Mouse (Mus musculus) kidney, postnatal 4 days (tissue): Measurements from ENCODE around the gene Nckap5l.
A peak's percentile ranks its signal among the peaks of the same experiment; 100 is the strongest.
"Not testable (repeated sequence)": the region's sequence is repeated elsewhere in the genome, so short reads cannot be mapped to it uniquely, and the experiment has no call there.

Experiments used
- DNase-seq, 2 experiments: peaks; one replicate each; pipeline ENCODE4 v3.0.0; 2021; ENCODE audit warnings: mixed read lengths in 2 of 2

Nckap5l gene

GRCm38 (mm10) chr15:99469067-99469466 is 11.5 kb upstream of the Nckap5l start:
- peak; percentile 85 to 90 for DNase-seq

DNA sequence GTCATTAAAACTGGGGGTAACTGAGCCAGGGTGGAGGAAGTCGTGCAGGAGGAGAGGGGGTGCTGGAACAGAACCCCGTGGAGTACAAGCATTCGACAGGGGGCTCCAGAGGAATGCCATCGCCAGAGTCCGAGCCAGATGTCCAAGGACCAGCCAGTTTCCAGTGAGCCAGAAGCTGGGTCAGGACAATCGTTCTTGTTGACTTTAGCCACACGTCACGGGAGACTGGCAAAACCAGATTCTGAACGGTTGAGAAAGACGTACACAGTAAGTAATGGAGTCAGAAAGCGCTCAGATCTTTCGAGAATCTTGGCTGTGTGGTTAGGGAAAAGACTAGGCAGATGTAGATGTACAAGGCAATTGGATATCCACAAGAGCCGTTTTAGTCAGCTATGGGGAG is 5.6 kb upstream of the Nckap5l start:
- no peak for DNase-seq

DNA sequence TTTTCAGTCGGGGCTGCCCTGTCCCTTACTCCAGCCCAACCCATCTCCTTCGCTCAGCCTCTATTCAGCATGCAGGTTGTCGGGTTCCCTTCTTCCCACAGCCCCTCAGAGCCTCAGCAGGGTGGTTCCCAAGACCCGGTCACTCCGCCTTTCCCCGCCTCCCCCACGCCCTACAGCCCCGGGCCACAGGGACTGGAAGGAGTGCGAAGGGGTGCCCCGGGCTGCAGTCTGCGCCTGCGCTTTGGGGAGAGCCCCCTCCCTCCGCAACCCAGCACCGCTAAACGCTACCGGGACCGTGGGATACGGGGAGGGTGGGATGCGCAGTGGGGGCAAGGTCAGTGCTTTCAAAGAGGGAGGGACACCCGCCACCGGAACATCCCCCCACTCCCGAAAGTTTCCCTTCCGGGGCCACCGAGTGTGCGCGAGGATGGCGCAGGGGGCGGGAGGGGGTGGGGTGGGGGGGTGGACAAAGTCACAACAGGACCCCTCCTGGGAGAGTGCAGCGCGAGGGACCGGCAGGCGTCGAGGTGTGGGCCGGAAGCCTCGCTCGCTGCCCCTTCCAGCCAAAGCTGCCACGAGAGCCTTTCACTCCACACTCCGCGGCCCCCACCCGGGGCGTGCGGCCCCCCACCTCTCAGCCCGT is 464 bp downstream of the Nckap5l start:
- peak; percentile 80 to 85 for DNase-seq

GRCm38 (mm10) chr15:99456338-99456962 is 1.1 kb downstream of the Nckap5l start:
- peak; percentile 39 to 51 for DNase-seq

DNA sequence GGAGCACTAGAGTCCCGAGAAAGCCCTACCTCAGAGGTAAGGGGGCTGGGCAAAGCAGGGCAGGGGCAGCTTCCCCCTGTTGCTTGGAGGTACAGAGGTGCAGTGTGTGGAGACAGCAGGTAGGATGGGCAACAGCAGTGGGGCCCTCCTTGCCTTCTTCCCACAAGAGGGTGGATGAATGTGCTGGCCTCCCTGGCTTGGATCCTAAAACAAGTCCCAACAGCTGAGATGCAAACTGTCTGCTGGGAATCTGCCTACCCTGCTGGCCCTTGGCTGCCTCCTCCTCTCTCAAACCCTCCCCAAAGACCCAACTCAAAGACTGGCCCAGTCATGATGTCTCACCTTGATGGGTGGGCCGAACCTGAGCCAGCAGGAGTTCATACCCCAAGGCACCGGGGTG is 2.1 kb downstream of the Nckap5l start:
- DNase-seq = no peak

DNA sequence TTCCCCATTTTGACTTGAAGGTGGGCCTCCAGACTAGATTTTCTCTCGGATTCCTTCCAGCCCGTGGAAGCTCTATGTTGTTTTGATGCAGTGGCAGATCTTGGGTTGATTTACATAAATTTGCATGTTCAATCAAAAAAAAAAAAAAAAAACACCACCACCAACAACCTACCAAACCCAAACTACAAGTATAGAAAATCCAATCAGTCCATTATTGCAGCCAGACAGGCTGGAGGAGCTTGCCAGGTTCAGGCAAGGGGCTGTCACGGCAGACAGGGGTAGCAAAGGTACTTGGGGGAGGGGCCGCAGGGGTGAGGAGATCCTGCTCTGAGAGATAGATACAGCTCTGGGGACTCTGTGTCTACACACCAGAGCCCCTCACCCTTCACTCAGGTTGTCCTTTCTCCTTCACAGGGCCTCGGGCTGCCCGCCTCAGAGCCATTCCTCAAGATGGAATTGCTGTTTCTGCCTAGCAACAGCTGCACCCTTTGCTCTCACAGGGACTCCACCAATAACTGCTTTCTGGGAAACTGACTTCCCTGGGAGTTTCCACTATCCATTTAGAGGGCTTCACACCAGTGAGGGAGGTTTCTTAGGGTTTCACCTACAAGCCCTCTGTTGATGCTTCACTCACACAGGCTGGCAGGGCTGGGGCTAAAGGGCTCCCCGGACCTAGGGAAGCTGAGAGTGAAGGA is 2.8 kb downstream of the Nckap5l start:
- DNase-seq = no peak

DNA sequence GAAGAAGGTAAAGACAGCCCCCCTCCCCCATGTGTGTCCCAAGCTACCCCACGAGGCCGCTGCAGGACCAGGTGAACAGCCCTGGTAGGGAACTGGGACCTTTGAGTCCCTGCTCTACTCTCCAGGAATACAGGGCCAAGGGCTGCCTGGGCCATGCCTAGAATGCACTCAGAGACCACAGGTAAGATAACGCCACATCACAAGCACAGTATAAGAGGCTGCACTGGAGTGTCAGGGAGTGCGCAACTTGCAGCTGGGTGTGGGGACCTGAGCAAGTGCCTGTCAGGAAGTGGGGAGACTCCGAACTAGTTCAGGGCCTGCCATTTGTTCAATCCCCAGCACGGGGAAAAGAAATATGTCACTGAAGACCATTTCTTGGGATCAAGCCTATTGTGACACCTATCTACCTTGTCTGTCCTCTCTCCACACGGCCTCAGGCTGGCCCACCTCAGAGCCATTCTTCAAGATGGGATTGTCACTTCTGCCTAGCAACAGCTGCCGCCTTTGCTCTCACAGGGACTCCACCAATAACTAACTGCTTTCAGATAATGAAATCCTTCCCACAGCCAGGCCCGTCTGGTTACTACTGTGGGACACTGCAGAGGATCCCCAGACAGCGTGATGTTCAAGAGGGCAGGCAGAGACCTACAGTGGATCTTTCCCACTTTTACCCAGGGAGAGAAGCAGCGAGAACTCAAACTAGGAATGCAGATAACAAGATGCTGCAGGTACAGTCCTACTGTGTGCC is 4.2 kb downstream of the Nckap5l start:
- DNase-seq = no peak

DNA sequence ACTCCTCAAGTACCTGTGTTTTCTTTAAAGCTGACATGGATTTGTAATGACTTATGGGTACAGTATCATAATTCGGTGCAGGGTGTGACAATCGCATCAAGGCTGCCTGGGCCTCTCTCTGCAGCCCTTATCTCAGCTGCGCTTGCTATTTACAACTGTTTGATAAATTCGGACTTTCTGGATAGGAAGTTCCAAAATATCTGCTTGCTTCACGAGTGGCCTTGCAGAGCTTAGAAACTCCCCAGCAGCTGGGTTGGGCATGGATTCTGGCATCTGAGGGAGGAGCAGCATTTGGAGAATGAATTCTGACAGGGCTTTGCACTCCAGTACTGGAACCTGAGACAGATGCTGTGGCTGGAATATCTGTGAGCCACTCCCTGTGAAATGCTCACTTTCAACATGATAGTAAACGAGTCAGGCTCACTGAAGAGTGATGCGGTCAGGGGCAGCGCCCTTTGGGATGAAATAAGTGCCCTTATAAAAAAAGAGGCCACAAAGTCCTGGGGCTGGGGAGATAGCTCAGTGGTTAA is 7.7 kb downstream of the Nckap5l start:
- DNase-seq = no peak

DNA sequence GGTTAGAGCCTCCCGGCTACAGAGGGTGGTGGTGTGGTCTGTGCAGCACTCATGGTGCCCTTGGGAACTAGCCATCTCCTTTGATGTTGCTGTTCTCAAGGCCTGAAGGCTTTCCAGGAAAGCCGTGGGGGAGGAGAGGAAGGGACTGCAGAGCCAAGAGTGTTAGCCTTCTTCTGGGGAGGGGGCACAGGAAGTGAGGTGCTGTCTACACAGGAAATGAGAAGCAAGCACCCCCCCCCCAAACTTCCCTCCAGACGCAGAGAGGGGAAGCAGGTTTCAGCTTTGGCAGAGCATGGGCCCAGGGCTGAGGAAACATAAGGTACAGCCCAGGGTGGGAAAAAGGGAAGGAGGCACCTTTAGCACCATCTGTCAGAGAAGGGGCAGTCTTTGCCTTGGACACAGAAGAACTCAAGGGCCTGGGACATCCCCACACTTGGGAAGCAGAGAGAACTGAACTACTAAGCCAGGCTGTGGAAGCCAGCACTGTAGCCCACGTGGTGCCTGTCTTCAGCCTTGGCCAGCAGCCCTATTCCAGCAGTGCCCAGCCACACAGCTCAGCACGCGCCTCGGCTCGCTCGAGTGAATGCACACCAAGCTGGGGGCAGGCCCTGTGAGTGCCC is 8.3 kb downstream of the Nckap5l start:
- DNase-seq = peak; percentile 55 to 67

DNA sequence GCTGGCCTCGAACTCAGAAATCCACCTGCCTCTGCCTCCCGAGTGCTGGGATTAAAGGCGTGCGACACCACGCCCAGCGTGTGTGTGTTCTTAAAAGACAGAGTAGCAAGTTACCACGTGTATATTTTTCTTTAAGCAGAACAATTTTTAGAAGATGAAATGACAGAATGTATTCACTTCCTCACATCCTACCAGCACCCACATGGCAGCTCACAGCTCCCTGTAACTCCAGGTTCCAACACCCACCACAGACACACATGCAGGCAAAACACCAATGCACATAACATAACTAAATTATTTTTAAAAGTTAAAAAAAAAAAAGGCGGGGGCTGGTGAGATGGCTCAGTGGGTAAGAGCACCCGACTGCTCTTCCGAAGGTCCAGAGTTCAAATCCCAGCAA is 11.4 kb downstream of the Nckap5l start:
- not testable (repeated sequence) for DNase-seq

DNA sequence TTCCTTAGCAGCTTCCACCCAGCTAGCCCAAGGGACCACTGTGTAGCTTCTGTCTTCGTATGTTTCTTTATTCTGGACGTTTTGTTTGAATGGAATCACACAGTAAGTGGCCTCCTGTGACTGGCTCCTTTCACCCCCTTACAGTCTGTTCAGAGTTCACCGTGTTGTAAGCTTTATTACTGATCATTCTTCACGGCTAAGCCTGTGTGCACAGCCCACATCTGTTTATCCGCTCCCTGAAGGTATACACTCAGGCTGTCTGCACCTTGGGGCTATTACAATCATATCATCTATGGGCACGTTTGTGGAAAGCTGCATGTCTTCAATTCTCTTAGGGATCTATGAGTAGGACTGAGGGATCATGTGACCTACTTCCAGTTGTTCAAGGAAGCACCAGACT is 12.0 kb downstream of the Nckap5l start:
- DNase-seq = no peak

DNA sequence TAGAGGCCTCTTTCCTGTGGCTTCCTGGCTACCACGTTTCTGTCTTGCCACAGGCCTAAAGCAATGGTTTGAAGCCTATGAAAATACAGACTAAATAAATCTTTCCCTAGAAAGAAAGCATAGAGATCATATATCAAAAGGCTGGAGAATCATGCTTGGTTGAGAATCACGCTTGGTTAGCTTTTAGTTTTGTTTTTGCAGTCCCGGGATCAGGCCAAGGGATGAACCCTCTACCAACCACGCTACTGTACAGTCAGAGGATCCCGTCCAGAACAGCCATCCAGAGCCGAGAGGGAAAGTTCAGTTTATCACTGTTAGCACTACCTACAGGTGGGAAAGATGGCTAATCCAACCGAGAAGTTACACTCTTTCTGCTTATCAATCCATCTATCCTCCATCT is 15.2 kb downstream of the Nckap5l start:
- peak in 1 of 2 experiments; percentile 14 for DNase-seq

GRCm38 (mm10) chr15:99440816-99441457 is 16.6 kb downstream of the Nckap5l start:
- no peak for DNase-seq

DNA sequence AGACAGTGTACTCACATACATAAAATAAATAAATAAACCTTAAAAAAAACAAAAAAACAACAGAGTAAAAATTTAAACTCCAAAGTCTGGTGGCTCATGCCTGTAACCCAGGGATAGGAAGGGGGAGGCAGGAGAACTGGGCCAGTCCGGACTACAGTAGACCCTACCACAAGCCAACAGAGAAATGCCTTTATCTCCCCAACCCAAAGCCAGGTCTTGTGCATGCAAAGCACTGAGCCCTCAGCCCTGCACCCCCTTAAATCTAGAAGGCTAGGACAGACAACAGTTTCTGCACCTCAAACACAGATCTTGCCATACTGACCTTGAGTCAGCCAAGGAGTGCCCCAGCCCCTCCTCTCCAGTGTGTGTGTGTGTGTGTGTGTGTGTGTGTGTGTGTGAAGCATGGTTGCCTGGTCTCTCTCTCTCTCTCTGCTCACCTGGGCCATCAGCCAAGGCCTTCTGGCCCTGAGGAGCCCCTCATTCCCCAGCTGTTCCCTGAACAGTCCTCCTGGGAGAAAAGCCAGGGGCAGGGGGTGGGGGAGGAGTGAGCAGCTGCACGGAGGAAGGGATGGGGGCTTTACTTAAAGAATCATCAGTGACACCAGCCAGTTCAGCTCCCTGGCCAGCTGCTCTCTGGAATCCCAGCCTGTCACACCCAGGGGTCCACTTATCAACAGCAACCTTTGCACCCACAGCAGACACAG is 17.3 kb downstream of the Nckap5l start:
- peak; percentile 78 to 85 for DNase-seq

GRCm38 (mm10) chr15:99438966-99439698 is 18.4 kb downstream of the Nckap5l start:
- peak in 1 of 2 experiments; percentile 11 for DNase-seq

GRCm38 (mm10) chr15:99433913-99434312 is 23.6 kb downstream of the Nckap5l start:
- DNase-seq = peak in 1 of 2 experiments; percentile 22

DNA sequence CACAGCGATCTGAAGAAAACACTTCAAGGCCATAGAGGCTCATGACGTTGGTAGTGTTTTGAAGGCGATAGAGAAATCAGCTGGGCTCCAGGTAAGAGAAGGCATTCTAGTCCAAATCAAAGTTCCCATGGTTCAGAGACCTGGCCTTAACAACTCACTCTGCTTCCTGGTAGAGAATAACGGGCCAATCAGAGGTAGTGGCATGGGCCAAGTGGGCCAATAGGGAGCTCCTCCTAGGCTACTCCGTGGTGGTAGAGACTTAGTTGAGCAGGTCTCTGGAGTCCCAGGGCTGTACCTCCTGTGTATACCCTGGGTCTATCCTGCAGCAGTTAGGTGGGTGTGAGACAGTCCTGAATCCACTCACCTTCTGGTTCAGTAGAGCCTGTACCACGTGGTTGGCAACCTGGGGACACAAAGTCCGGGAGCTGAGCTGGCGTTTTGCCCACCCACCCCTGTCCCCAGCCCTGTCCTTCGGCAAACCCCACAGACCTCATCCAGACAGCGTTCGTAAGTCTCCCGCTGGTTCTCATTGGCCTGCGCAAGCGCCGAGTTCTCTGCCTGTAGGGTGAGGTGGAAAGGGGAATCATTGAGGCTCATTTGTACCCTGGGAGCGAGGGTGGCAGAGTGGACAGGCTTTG is 24.3 kb downstream of the Nckap5l start:
- peak in 1 of 2 experiments; percentile 30 for DNase-seq

DNA sequence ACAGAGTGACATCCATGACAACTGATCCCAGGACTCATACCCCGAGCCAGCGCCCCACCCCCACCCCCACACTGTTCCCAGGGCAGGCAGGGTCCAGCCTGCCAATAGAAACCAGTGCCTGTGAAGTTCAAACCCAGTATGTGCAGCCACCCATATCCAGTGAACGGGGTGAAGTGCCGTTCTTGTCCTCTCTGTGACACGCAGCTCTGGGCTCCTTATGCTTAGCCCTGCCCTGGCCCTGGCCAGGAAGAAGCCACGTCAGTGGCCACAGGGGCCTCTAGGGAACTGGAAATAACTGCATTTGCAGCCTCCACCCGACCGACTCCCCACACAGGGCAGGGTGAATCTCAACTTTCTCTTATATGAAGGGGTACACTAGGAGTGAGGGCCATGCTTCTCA is 25.6 kb downstream of the Nckap5l start:
- DNase-seq = peak in 1 of 2 experiments; percentile 48

DNA sequence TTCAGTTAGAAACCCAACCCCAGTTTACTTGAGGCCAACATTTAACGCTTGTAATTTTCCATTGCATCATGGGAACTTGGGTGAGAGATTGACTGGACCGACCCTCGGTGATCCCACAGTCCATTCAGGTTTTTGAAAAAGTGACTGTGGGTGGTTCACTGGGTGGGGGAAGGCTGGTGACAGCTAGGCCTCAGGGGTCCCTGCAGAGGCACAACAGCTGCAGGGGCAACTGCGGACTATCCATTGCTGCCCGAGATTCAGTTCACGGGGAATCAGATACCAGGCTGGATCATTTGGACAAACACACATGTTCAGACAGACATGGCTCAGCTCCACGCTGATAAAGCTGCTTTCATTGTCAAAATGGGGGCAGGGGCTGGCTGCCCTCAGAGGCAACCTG is 26.0 kb downstream of the Nckap5l start:
- DNase-seq = peak in 1 of 2 experiments; percentile 4

DNA sequence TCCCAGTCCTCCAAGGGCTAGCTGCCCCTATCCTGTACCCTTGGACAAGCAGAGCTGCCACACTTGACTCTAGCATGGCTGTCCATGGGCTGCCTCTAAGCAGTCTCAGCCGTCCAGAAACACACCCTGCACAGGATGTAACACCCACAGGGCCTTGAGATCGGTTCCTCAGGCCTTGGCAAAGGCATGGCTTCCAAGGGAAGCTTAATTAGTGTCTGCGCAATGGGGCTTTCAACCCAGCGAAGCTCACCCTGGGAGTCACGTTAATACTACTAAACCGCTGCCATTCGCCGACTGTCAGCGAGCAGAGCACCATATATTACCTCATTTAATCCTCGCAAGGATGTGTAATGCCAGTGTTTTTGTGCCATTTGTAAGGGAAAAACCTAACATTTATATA is 26.5 kb downstream of the Nckap5l start:
- no peak for DNase-seq
